Mouse (Mus musculus) right cerebral cortex, adult 18-20 months (tissue): ENCODE data around the gene Dusp5.

Source experiments
- DNase-seq: peaks from one replicate; pipeline ENCODE4 v3.0.0; 2022; ENCODE audit warnings: mixed read lengths

Dusp5 gene

GRCm38 (mm10) chr19:53550972-53551371 is 22.1 kb downstream of the Dusp5 start:
- DNase-seq: peak; percentile 70

GRCm38 (mm10) chr19:53552216-53552786 is 23.4 kb downstream of the Dusp5 start:
- DNase-seq: no peak

GRCm38 (mm10) chr19:53552795-53553194 is 23.9 kb downstream of the Dusp5 start:
- DNase-seq: no peak

- no peak for DNase-seq
These were observed 25.5 kb downstream of the Dusp5 start for GRCm38 (mm10) chr19:53554402-53554801.

- DNase-seq: no peak
These were observed 26.2 kb downstream of the Dusp5 start for GRCm38 (mm10) chr19:53554981-53555616.

- no peak for DNase-seq
These were observed 27.9 kb downstream of the Dusp5 start for GRCm38 (mm10) chr19:53556841-53557240.

- no peak for DNase-seq
These were observed 28.5 kb downstream of the Dusp5 start for GRCm38 (mm10) chr19:53557267-53557936.

GRCm38 (mm10) chr19:53560436-53560835 is 31.5 kb downstream of the Dusp5 start:
- no peak for DNase-seq

- DNase-seq: no peak
These were observed 35.3 kb downstream of the Dusp5 start for GRCm38 (mm10) chr19:53564174-53564573.

GRCm38 (mm10) chr19:53565565-53566277 is 36.8 kb downstream of the Dusp5 start:
- DNase-seq: no peak

GRCm38 (mm10) chr19:53567864-53568263 is 39.0 kb downstream of the Dusp5 start:
- DNase-seq: no peak

GRCm38 (mm10) chr19:53568553-53568952 is 39.6 kb downstream of the Dusp5 start:
- no peak for DNase-seq

- DNase-seq: no peak
These were observed 42.1 kb downstream of the Dusp5 start for GRCm38 (mm10) chr19:53571056-53571455.

- no peak for DNase-seq
These were observed 42.9 kb downstream of the Dusp5 start for GRCm38 (mm10) chr19:53571501-53572428.

GRCm38 (mm10) chr19:53572607-53573006 is 43.7 kb downstream of the Dusp5 start:
- no peak for DNase-seq

GRCm38 (mm10) chr19:53573151-53573550 is 44.2 kb downstream of the Dusp5 start:
- DNase-seq: no peak

GRCm38 (mm10) chr19:53574131-53574530 is 45.2 kb downstream of the Dusp5 start:
- no peak for DNase-seq

- no peak for DNase-seq
These were observed 45.6 kb downstream of the Dusp5 start for GRCm38 (mm10) chr19:53574546-53574945.

- no peak for DNase-seq
These were observed 46.5 kb downstream of the Dusp5 start for GRCm38 (mm10) chr19:53575296-53576010.

- no peak for DNase-seq
These were observed 47.2 kb downstream of the Dusp5 start for GRCm38 (mm10) chr19:53576061-53576460.

- DNase-seq: no peak
These were observed 48.3 kb downstream of the Dusp5 start for GRCm38 (mm10) chr19:53577025-53577800.
